Mouse (Mus musculus): ENCODE measurements at regions not wholly inside any gene's neighbourhood (a gene's known extent, or its start where the extent isn't known, plus 50 kb on each side); places are given as distances from the start of the nearest gene placed in this dataset.

GRCm38 (mm10) chr13:58730500-58731105 lies 75.8 kb upstream of the Ntrk2 start:
- TF ChIP-seq MAZ (IDR thresholded peaks at IDR 0.05; ENCODE audit: low read depth, low read length) (no peak), CTCF (conservative IDR thresholded peaks at IDR 0.05 in 1 of 2, IDR thresholded peaks at IDR 0.05 in 1 of 2; ENCODE audit: low read depth in 2 of 2, low read length in 2 of 2) (no peak), POLR2A (IDR thresholded peaks at IDR 0.05; ENCODE audit: low read depth, low read length) (no peak), EP300 (IDR thresholded peaks at IDR 0.05; ENCODE audit: low read length) (no peak), HCFC1 (IDR thresholded peaks at IDR 0.05; ENCODE audit: low read depth, low read length) (no peak), MEF2A (IDR thresholded peaks at IDR 0.05; ENCODE audit: borderline replicate concordance, low read depth, low read length) (no peak), USF1 (IDR thresholded peaks at IDR 0.05; ENCODE audit: low read depth, low read length) (no peak), JUND (conservative IDR thresholded peaks at IDR 0.05; ENCODE audit: low read depth, low read length) (no peak), TCF12 (IDR thresholded peaks at IDR 0.05; ENCODE audit: low read depth, low read length) (no peak), ELF1 (IDR thresholded peaks at IDR 0.05; ENCODE audit: low read depth, low read length) (no peak), RAD21 (IDR thresholded peaks at IDR 0.05; ENCODE audit: low read depth, low read length) (no peak), SIN3A (IDR thresholded peaks at IDR 0.05; ENCODE audit: low read length) (no peak), MAX (IDR thresholded peaks at IDR 0.05; ENCODE audit: low read length) (no peak)
